Mouse (Mus musculus) testis, adult 2 months (tissue): Measurements from ENCODE around the gene Spata25. TPM values are rescaled to one million over a fixed set of nuclear protein-coding genes. Genes with fewer than 3 reads are reported as not detected.

ENCODE experiments used
- H3K27ac ChIP-seq: fragments of 200-500 bp; 2 replicates; pipeline ENCODE4 v1.5.1; 2012; ENCODE audit warnings: low read depth, low read length; ENCODE audit not compliant: control insufficient read depth, insufficient read depth
- H3K27me3 ChIP-seq: fragments of 200-500 bp; 2 replicates; pipeline ENCODE4 v1.6.1; 2012; ENCODE audit warnings: mild to moderate bottlenecking, low read length, moderate library complexity; ENCODE audit not compliant: control insufficient read depth, insufficient read depth
- H3K36me3 ChIP-seq: fragments of 200-500 bp; 2 replicates; pipeline ENCODE4 v1.6.1; 2012; ENCODE audit warnings: mild to moderate bottlenecking, low read length; ENCODE audit not compliant: control insufficient read depth, insufficient read depth
- H3K4me1 ChIP-seq: fragments of 200-500 bp; 2 replicates; pipeline ENCODE4 v1.6.1; 2012; ENCODE audit warnings: low read length; ENCODE audit not compliant: control insufficient read depth, insufficient read depth
- H3K4me3 ChIP-seq: fragments of 200-500 bp; 2 replicates; pipeline ENCODE4 v1.5.1; 2012; ENCODE audit warnings: low read depth, mild to moderate bottlenecking, low read length, moderate library complexity, mixed read lengths; ENCODE audit not compliant: control insufficient read depth
- CTCF ChIP-seq: fragments of 200-500 bp; IDR thresholded peaks from 2 replicates; pipeline ENCODE4 v1.5.1; 2012; ENCODE audit warnings: low read depth, mild to moderate bottlenecking, inconsistent platforms, low read length, moderate library complexity; ENCODE audit not compliant: control insufficient read depth, insufficient read depth, insufficient replicate concordance
- POLR2A ChIP-seq: fragments of 200-500 bp; IDR thresholded peaks from 2 replicates; pipeline ENCODE4 v1.6.1; 2012; ENCODE audit warnings: low read depth, mild to moderate bottlenecking, inconsistent platforms, low read length, moderate library complexity; ENCODE audit not compliant: control insufficient read depth
- polyA plus RNA-seq: library from polyadenylated mRNA; depleted of rRNA; stranded (reverse); fragments of >200 nt; gene quantifications from 2 replicates; pipeline ENCODE4 v1.2.3, GENCODE M21; 2012

Gene Spata25
- polyA plus RNA-seq, 1 experiment: 154 TPM

DNA sequence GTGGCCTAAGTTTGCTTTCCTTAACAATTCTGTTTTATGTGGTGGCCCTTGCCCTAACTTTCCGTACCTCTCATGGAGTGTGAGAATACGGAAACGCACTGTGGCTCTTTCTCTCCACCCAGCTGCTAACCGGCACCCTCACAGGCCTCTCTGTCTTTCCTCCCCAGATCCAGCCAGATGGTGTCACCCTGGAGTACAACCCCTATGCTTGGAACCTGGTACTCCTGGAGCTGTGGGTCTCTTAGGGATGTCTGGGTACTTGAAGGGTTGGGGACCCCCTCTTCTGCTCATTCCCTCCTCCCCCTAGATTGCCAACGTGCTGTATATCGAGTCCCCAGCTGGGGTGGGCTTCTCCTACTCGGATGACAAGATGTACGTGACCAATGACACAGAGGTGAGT lies 6.2 kb upstream of the Spata25 start:
- Histone ChIP-seq H3K4me3 (no peak overlapping the region; the same call in 1 of the 2 replicates), H3K27ac (no peak overlapping the region), H3K27me3 (no peaks in the 10 kb centered on the region), H3K4me1 (peaks cover 18% of the 10 kb centered on the region), H3K36me3 (no peaks in the 10 kb centered on the region)
- TF ChIP-seq POLR2A: no peak
- no peak for TF ChIP-seq CTCF

- TF ChIP-seq CTCF (no peak), POLR2A (no peak)
- Histone ChIP-seq H3K27me3 (no peaks in the 10 kb centered on the region), H3K27ac (peak within 1 kb of the TSS; percentile 43), H3K4me1 (peaks cover 18% of the 10 kb centered on the region), H3K4me3 (peak within 1 kb of the TSS; percentile 84), H3K36me3 (no peaks in the 10 kb centered on the region)
Measured at GRCm38 (mm10) chr2:164833314-164833959, 5.1 kb upstream of the Spata25 start, which contains the start of gene Neurl2. Neurl2 (minus strand) TSS chr2:164833456.

DNA sequence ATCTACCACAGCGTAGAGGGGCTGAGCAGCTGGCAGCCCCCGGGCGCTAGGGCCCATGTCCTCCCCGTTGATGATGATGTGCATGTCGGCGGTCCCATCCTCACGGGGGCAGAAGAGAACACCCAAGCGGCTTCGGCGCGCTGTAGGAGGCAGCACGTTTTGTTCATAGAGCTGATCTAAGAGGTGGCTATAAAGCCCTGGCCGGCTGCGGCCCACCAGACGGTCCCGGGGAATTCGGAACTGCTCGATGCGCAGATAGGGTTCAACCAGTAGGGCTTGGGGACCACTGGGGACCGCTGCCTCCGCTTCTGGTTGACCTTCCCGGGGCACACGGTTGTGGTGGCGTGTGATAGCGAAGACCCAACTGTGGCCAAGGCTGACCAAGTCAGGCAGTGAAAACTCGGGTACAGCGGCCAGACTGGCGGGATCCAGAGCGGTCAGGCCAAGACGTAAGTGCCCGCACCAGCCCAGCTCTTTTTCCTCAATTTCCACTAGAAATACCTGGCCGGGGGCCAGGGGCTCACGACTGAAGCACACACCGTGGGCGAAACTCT lies 4.5 kb upstream of the Spata25 start, which contains the start of gene Ctsa:
Gene Ctsa (plus strand): TSS at position 126 of the 554 bp plus-strand sequence.
- 0 out of 2 replicates have a peak, but pooled peaks have one; percentile 31 for TF ChIP-seq CTCF
- TF ChIP-seq POLR2A: no peak
- Histone ChIP-seq H3K36me3 (no peaks in the 10 kb centered on the region), H3K27ac (peak within 1 kb of the TSS; percentile 43), H3K4me1 (peaks cover 18% of the 10 kb centered on the region), H3K4me3 (peak within 1 kb of the TSS; percentile 84), H3K27me3 (no peaks in the 10 kb centered on the region)

DNA sequence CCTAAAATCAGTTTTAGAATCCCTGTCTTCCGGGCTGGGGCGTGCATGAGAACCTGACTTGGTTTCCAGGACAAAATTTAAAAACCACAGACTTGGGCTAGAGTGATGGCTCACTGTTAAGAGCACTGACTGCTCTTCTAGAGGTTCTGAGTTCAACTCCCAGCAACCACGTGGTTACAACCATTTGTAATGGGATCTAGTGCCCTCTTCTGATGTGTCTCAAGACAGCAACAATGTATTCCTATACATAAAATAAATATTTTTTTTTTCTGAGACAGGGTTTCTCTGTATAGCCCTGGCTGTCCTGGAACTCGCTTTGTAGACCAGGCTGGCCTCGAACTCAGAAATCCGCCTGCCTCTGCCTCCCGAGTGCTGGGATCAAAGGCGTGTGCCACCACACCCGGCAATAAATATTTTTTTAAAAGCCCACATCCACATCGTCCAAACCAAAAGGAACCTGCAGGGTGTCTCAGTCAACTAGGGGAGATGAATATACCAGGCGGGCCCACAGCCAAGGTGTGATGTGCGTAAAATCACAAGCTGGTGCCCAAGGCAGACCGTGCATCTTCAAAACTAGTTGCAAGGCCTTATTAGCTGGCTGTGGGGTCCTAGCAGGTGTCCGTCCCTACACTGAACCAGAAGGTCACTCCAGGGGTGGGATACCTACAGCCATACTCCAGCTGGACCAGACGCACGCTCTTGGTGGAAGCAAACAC lies 3.9 kb upstream of the Spata25 start:
- H3K27ac ChIP-seq: no peak overlapping the region
- H3K4me3 ChIP-seq: no peak overlapping the region; the same call in 1 of the 2 replicates
- no peaks in the 10 kb centered on the region for H3K36me3 ChIP-seq
- TF ChIP-seq CTCF (no peak), POLR2A (no peak)
- no peaks in the 10 kb centered on the region for H3K27me3 ChIP-seq
- H3K4me1 ChIP-seq: peaks cover 18% of the 10 kb centered on the region

- Histone ChIP-seq H3K4me1 (peaks cover 18% of the 10 kb centered on the region), H3K27ac (no peak overlapping the region), H3K36me3 (no peaks in the 10 kb centered on the region), H3K4me3 (peak overlapping the region; percentile 32; the same call in 1 of the 2 replicates), H3K27me3 (no peaks in the 10 kb centered on the region)
- TF ChIP-seq POLR2A (no peak), CTCF (no peak)
Measured at GRCm38 (mm10) chr2:164831029-164831428, 2.7 kb upstream of the Spata25 start.

GRCm38 (mm10) chr2:164829090-164829489 lies 753 bp upstream of the Spata25 start:
- H3K4me1 ChIP-seq: peaks cover 16% of the 10 kb centered on the region
- H3K27me3 ChIP-seq: no peaks in the 10 kb centered on the region
- TF ChIP-seq CTCF (no peak), POLR2A (no peak)
- H3K27ac ChIP-seq: peak overlapping the region; percentile 9; the same call in 1 of the 2 replicates
- no peaks in the 10 kb centered on the region for H3K36me3 ChIP-seq
- peak overlapping the region; percentile 23 for H3K4me3 ChIP-seq
